Mouse (Mus musculus) stomach, postnatal 0 days (tissue): ENCODE results near the gene Cnr2. TPM values are rescaled to one million over a fixed set of nuclear protein-coding genes. Genes with fewer than 3 reads are reported as not detected.
A peak's percentile ranks its signal among the peaks of the same experiment; 100 is the strongest.

Source experiments
- ATAC-seq: fragments of 200-750 bp; cut with Nextera tagmentation; 2 replicates; pipeline ENCODE4 v1.8.0; 2017; ENCODE audit not compliant: low FRiP score, low TSS enrichment
- DNase-seq: peaks from one replicate; pipeline ENCODE4 v3.0.0-alpha.2; 2016; ENCODE audit warnings: low spot score
- H3K27ac ChIP-seq: fragments of 300-500 bp; sonication (generic); replicated peaks from 2 replicates; pipeline ENCODE4 v1.5.1; 2014; ENCODE audit warnings: mild to moderate bottlenecking, control low read depth
- H3K27me3 ChIP-seq: fragments of 300-500 bp; sonication (generic); 2 replicates; pipeline ENCODE4 v1.6.1; 2014; ENCODE audit warnings: low read length; ENCODE audit not compliant: control insufficient read depth, insufficient read depth
- H3K36me3 ChIP-seq: fragments of 300-500 bp; sonication (generic); 2 replicates; pipeline ENCODE4 v1.6.1; 2014; ENCODE audit warnings: low read length, mixed read lengths; ENCODE audit not compliant: control insufficient read depth, insufficient read depth
- H3K4me1 ChIP-seq: fragments of 300-500 bp; sonication (generic); replicated peaks from 2 replicates; pipeline ENCODE4 v1.6.1; 2014; ENCODE audit warnings: antibody characterized with exemption; ENCODE audit not compliant: control insufficient read depth, insufficient read depth
- H3K4me2 ChIP-seq: fragments of 300-500 bp; sonication (generic); replicated peaks from 2 replicates; pipeline ENCODE4 v1.6.1; 2014; ENCODE audit warnings: low read depth, mild to moderate bottlenecking, control low read depth, moderate library complexity
- H3K4me3 ChIP-seq: fragments of 300-500 bp; sonication (generic); 2 replicates; pipeline ENCODE4 v1.5.1; 2014; ENCODE audit warnings: low read depth, low read length, control low read depth
- H3K9ac ChIP-seq: fragments of 300-500 bp; sonication (generic); 2 replicates; pipeline ENCODE4 v1.6.1; 2014; ENCODE audit warnings: mild to moderate bottlenecking, low read length, control low read depth, mixed read lengths
- H3K9me3 ChIP-seq: fragments of 300-500 bp; sonication (generic); 2 replicates; pipeline ENCODE4 v1.6.1; 2016; ENCODE audit warnings: low read length; ENCODE audit not compliant: control insufficient read depth
- CTCF ChIP-seq: IDR thresholded peaks from 2 replicates; pipeline ENCODE4 v1.5.1; 2016; ENCODE audit warnings: antibody characterized with exemption, low read depth, mild to moderate bottlenecking, moderate library complexity
- EP300 ChIP-seq: optimal IDR thresholded peaks from 2 replicates; pipeline ENCODE3; 2016; ENCODE audit warnings: antibody characterized with exemption
- WGBS: fragments of 180-500 bp; shearing (Covaris S2); extraction: QIAGEN DNeasy Blood & Tissue Kit; methylation state at CpG from one replicate; pipeline ENCODE4 v1.1.7; 2014; 5-methylcytosine and 5-hydroxymethylcytosine counted together
- polyA plus RNA-seq: library from polyadenylated mRNA; unstranded; fragments of >200 nt; fragmentation: Nextera tagmentation; extraction: Ambion mirVana; gene quantifications from 2 replicates; pipeline ENCODE4 v1.2.1, GENCODE M21; 2015

Gene Cnr2
- polyA plus RNA-seq, 1 experiment from 2014 or later, result 0.11 TPM

DNA sequence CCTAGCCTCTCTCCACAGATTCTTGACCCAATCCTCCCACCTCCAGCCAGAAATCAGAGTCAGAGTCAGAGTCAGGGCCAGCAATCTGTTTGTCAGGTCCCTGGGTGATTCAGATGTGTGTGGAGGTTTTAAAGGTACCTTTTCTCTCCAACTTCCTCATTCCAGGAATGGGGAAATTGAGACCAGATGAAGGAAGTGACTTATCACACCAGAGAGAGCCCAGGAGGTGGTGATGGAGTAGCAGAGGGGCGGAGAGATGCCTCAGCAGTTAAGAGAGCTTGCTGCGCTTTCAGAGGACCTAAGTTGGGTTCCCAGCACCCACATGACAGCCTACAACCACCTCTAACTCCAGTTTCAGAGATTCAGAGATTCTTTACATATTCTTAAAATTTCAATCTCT lies 3.7 kb upstream of the Cnr2 start:
- no peak for DNase-seq
- Histone ChIP-seq H3K27me3 (no peaks in the 10 kb centered on the region), H3K4me3 (no peak overlapping the region), H3K4me2 (no peak overlapping the region), H3K27ac (no peak overlapping the region), H3K9ac (no peak overlapping the region), H3K36me3 (no peaks in the 10 kb centered on the region), H3K9me3 (no peaks in the 10 kb centered on the region), H3K4me1 (no peaks in the 10 kb centered on the region)
- ATAC-seq, result no peak
- TF ChIP-seq EP300 (no peak), CTCF (no peak)
- 82% methylated on average over 2 of the region's 2 CpGs for WGBS

DNA sequence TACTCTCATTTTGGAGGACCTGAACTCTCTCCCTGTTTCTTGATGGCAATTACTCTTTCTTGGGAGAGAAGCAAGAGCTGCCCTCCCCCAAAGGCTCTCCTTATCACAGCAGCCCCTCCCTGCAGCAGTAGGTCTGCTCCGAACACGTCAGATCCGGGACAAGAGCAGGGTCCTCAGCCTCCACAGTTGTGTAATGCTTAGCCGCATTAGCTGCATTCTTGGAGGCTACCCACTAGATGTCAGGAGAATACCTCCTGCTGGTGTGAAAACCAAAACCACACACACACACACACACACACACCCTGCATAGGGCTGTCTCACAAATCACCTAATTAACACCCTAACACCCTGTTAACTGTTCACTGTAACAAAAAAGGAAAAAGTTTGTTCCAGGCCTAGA lies 2.3 kb upstream of the Cnr2 start:
- H3K9me3 ChIP-seq, result no peaks in the 10 kb centered on the region
- H3K9ac ChIP-seq, result no peak overlapping the region

DNA sequence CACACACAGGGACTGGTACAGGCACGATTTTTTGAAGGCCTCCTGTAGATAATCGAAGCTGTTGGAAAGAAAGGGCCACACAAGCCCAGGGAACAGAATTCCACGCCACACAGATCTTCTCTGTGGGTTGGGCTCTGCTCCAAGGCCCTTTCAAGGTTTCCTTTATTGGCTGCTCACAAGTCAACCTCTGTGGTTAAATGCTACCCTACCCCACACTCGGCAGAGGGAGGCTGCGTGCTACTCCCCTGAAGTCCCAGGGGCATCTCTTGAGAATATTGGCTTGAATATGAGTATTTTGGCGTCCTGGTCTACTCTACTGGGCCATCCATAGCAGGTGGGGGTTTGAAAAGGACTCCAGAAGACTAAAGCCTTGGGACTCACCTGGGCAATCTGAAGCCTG lies 963 bp downstream of the Cnr2 start:
- no peaks in the 10 kb centered on the region for H3K27me3 ChIP-seq
- H3K4me1 ChIP-seq, result no peaks in the 10 kb centered on the region
- no peak overlapping the region for H3K27ac ChIP-seq
- DNase-seq (no peak), ATAC-seq (no peak)
- 78% methylated on average over 6 of the region's 6 CpGs for WGBS
- TF ChIP-seq CTCF (no peak), EP300 (no peak)
- no peaks in the 10 kb centered on the region for H3K36me3 ChIP-seq
- no peaks in the 10 kb centered on the region for H3K9me3 ChIP-seq
- no peak overlapping the region for H3K4me2 ChIP-seq
- no peak overlapping the region for H3K9ac ChIP-seq
- H3K4me3 ChIP-seq, result no peak overlapping the region

More for the DNA sequence above, 2.3 kb upstream of the Cnr2 start:
- no peak for TF ChIP-seq EP300
- peak; percentile 53; the same call in 1 of the 2 replicates for TF ChIP-seq CTCF
- DNase-seq (no peak), ATAC-seq (no peak)
- no peak overlapping the region for H3K4me3 ChIP-seq
- H3K27me3 ChIP-seq, result no peaks in the 10 kb centered on the region
- no peak overlapping the region for H3K4me2 ChIP-seq
- no peaks in the 10 kb centered on the region for H3K4me1 ChIP-seq
- no peaks in the 10 kb centered on the region for H3K36me3 ChIP-seq
- 48% methylated on average over 4 of the region's 4 CpGs for WGBS
- no peak overlapping the region for H3K27ac ChIP-seq

DNA sequence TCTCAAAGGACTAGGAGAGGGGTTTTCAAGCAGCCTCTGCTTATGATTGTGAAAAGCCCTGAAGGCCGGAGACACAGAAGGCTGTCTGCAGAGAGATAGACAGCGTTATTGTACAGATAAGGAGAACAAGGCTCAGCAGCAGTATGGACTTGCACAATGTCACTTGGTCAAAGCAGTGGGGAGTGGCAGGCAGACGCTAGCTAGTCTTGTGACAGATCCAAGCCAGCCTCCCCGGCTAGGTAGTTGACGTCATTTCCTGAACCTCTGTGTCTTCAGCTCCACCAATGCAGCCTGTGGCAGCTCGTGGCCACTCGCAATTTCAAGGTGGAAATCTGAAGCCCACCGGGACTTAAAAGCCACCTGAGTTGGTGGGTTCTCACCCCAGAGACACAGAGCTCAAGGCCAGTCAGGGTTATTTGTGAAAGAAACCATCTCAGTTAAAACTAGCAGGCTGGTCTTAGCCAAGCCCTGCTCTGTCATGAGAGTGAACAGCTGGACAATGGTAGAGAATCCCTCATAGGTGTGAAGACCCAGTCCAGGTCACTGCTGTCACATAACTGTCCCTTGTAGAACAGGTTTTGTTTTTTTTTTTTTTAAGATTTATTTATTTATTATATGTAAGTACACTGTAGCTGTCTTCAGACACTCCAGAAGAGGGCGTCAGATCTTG lies 3.3 kb downstream of the Cnr2 start:
- ATAC-seq, result peak; percentile 82
- Histone ChIP-seq H3K27me3 (no peaks in the 10 kb centered on the region), H3K4me3 (no peak overlapping the region), H3K4me1 (no peaks in the 10 kb centered on the region), H3K36me3 (no peaks in the 10 kb centered on the region), H3K9me3 (no peaks in the 10 kb centered on the region), H3K4me2 (no peak overlapping the region), H3K9ac (no peak overlapping the region), H3K27ac (no peak overlapping the region)
- peak; percentile 57 for DNase-seq
- no peak for TF ChIP-seq CTCF
- TF ChIP-seq EP300, result no peak
- 56% methylated on average over 9 of the region's 9 CpGs for WGBS

DNA sequence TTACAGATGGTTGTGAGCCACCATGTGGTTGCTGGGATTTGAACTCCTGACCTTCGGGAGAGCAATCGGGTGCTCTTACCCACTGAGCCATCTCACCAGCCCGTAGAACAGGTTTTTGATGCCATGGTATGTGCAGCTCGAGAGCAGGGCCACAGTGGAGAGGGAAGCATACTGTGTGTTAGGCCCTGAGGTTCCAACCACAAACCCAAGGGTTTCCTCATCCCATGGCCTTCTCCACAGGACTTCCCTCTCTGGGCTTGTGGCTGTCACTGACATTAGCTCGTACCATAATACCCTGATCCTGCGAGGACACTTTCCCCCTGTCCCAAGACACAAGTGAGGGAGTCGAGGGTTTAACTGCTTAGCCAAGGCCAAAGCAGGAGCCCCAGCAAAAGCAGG lies 3.9 kb downstream of the Cnr2 start:
- Histone ChIP-seq H3K4me1 (no peaks in the 10 kb centered on the region), H3K9ac (no peak overlapping the region), H3K36me3 (no peaks in the 10 kb centered on the region), H3K27me3 (no peaks in the 10 kb centered on the region), H3K4me3 (no peak overlapping the region), H3K27ac (no peak overlapping the region), H3K9me3 (no peaks in the 10 kb centered on the region), H3K4me2 (no peak overlapping the region)
- WGBS, result 76% methylated on average over 7 of the region's 7 CpGs
- ATAC-seq, result peak; percentile 38; the same call in 1 of the 2 replicates
- TF ChIP-seq EP300 (no peak), CTCF (no peak)
- DNase-seq, result no peak

DNA sequence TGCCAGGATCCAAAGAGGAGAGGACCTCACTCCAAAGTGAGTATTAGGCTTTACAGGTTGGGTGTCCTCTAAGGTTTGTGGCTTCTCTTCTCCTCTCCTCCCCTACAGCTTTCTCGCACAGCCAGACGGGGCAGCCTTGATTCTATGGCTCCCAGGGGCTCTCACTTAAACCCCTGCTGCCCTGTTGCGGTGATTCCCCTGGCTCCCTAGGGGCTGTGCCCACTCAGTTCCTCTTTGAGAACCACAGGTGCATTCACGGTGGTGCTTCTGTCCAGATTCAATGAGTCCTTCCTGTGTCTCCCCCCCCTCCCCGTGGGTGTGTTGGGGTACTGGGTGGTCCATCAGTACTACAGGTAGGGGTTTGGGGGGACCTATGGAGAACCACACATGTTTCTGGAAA lies 4.8 kb downstream of the Cnr2 start:
- TF ChIP-seq EP300 (no peak), CTCF (no peak)
- ATAC-seq (no peak), DNase-seq (no peak)
- Histone ChIP-seq H3K9ac (no peak overlapping the region), H3K27ac (no peak overlapping the region), H3K4me2 (no peak overlapping the region), H3K36me3 (no peaks in the 10 kb centered on the region), H3K27me3 (no peaks in the 10 kb centered on the region), H3K4me1 (no peaks in the 10 kb centered on the region), H3K9me3 (no peaks in the 10 kb centered on the region), H3K4me3 (no peak overlapping the region)
- 76% methylated on average over 5 of the region's 5 CpGs for WGBS
